Mouse (Mus musculus) liver, embryonic 14.5 days (tissue): ENCODE data around the gene Sec1.

Experiments used
- CTCF ChIP-seq: IDR thresholded peaks from 2 replicates; pipeline ENCODE4 v1.5.1; 2016; ENCODE audit warnings: antibody characterized with exemption, low read depth, control low read depth
- EP300 ChIP-seq: IDR thresholded peaks from 2 replicates; pipeline ENCODE4 v1.6.1; 2016; ENCODE audit warnings: antibody characterized with exemption, low read depth

DNA sequence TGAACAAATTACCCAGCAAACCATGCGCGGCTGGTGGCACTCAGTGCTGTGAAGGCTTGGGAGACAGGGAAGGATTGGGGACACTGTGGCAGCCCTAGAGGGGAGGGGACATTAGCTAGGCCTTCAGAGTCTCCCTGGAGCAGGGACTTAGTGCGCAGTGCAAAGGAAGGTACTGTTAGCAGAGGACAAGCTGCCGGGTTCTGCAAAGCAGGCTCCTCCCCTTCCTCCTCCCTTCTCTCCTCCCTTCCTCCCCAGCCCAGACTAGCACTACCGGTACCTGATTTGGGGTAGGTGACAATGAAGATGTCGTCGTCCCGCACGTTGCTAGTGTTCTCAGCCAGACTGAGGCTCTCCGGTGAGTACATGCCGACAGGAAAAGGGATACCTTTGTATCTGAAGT, 47.6 kb upstream of the Sec1 start:
- TF ChIP-seq EP300, result no peak
- TF ChIP-seq CTCF, result no peak
